Mouse (Mus musculus) embryonic facial prominence, embryonic 12.5 days (tissue): ENCODE measurements around the gene Dok4. TPM values are rescaled to one million over a fixed set of nuclear protein-coding genes. Genes with fewer than 3 reads are reported as not detected.

Experiments
- ATAC-seq: fragments of 200-750 bp; cut with Nextera tagmentation; 2 replicates; pipeline ENCODE4 v1.8.0; 2017; ENCODE audit not compliant: insufficient number of reproducible peaks, insufficient read depth, low FRiP score, low TSS enrichment
- H3K27ac ChIP-seq: fragments of 300-500 bp; sonication (generic); 2 replicates; pipeline ENCODE4 v1.5.1; 2016; ENCODE audit warnings: mild to moderate bottlenecking
- H3K27me3 ChIP-seq: fragments of 300-500 bp; sonication (generic); 2 replicates; pipeline ENCODE4 v1.6.1; 2016; ENCODE audit warnings: mild to moderate bottlenecking, moderate library complexity
- H3K36me3 ChIP-seq: fragments of 300-500 bp; sonication (generic); 2 replicates; pipeline ENCODE4 v1.6.1; 2016; ENCODE audit warnings: mild to moderate bottlenecking
- H3K4me1 ChIP-seq: fragments of 300-500 bp; sonication (generic); 2 replicates; pipeline ENCODE4 v1.6.1; 2016
- H3K4me2 ChIP-seq: fragments of 300-500 bp; sonication (generic); replicated peaks from 2 replicates; pipeline ENCODE4 v1.6.1; 2016; ENCODE audit warnings: mild to moderate bottlenecking, moderate library complexity
- H3K4me3 ChIP-seq: fragments of 300-500 bp; sonication (generic); 2 replicates; pipeline ENCODE4 v1.5.1; 2016; ENCODE audit warnings: mild to moderate bottlenecking
- H3K9ac ChIP-seq: fragments of 300-500 bp; sonication (generic); 2 replicates; pipeline ENCODE4 v1.6.1; 2016; ENCODE audit warnings: mild to moderate bottlenecking, moderate library complexity
- H3K9me3 ChIP-seq: fragments of 300-500 bp; sonication (generic); 2 replicates; pipeline ENCODE4 v1.6.1; 2016; ENCODE audit warnings: mild to moderate bottlenecking, moderate library complexity
- WGBS: fragments of 180-500 bp; shearing (Covaris S2); methylation state at CpG from one replicate; pipeline ENCODE4 v1.1.7; 2016; 5-methylcytosine and 5-hydroxymethylcytosine counted together
- polyA plus RNA-seq: library from polyadenylated mRNA; unstranded; fragments of >200 nt; fragmentation: Nextera tagmentation; extraction: Ambion mirVana; gene quantifications from 2 replicates; pipeline ENCODE4 v1.2.1, GENCODE M21; 2016

The Dok4 gene
- 23.0 and 25.1 TPM in 2 replicates for polyA plus RNA-seq

GRCm38 (mm10) chr8:94876197-94876730, at the start of gene Dok4:
TSS of gene Dok4 (minus strand) at chr8:94876330.
- Histone ChIP-seq H3K9me3 (no peaks in the 10 kb centered on the region), H3K27me3 (peaks cover 14% of the 10 kb centered on the region), H3K4me1 (peaks cover 27% of the 10 kb centered on the region), H3K4me3 (peak within 1 kb of the TSS; percentile 64), H3K27ac (peak within 1 kb of the TSS; percentile 63; the same call in 1 of the 2 replicates), H3K4me2 (peak within 1 kb of the TSS; percentile 90), H3K36me3 (no peaks in the 10 kb centered on the region), H3K9ac (peak within 1 kb of the TSS; percentile 65)
- peak; percentile 59; the same call in 1 of the 2 replicates for ATAC-seq
- under 1% methylated on average over 28 of the region's 37 CpGs for WGBS

GRCm38 (mm10) chr8:94923405-94923804, 47.3 kb upstream of the Dok4 start, which contains the start of gene Adgrg5:
TSS of gene Adgrg5 (plus strand) at chr8:94923694.
- Histone ChIP-seq H3K4me2 (no peak within 1 kb of the TSS), H3K9me3 (no peaks in the 10 kb centered on the region), H3K27ac (no peak within 1 kb of the TSS), H3K27me3 (no peaks in the 10 kb centered on the region), H3K4me3 (no peak within 1 kb of the TSS), H3K9ac (no peak within 1 kb of the TSS), H3K4me1 (no peaks in the 10 kb centered on the region), H3K36me3 (no peaks in the 10 kb centered on the region)
- WGBS: 56% methylated on average over 7 of the region's 8 CpGs
- no peak for ATAC-seq

- Histone ChIP-seq H3K9me3 (no peaks in the 10 kb centered on the region), H3K36me3 (no peaks in the 10 kb centered on the region), H3K27ac (no peak overlapping the region), H3K4me3 (no peak overlapping the region), H3K4me1 (no peaks in the 10 kb centered on the region), H3K27me3 (no peaks in the 10 kb centered on the region), H3K4me2 (no peak overlapping the region), H3K9ac (no peak overlapping the region)
- no peak for ATAC-seq
- WGBS: 28% methylated on average over 8 of the region's 8 CpGs
Measured at GRCm38 (mm10) chr8:94922602-94923001, 46.5 kb upstream of the Dok4 start.

GRCm38 (mm10) chr8:94922176-94922575, 46.0 kb upstream of the Dok4 start:
- ATAC-seq: no peak
- Histone ChIP-seq H3K4me1 (no peaks in the 10 kb centered on the region), H3K4me3 (no peak overlapping the region), H3K9ac (no peak overlapping the region), H3K36me3 (no peaks in the 10 kb centered on the region), H3K27me3 (no peaks in the 10 kb centered on the region), H3K9me3 (no peaks in the 10 kb centered on the region), H3K27ac (no peak overlapping the region), H3K4me2 (no peak overlapping the region)
- WGBS: 70% methylated on average over 6 of the region's 6 CpGs

GRCm38 (mm10) chr8:94919256-94919655, 43.1 kb upstream of the Dok4 start:
- Histone ChIP-seq H3K27ac (no peak overlapping the region), H3K4me3 (no peak overlapping the region), H3K36me3 (no peaks in the 10 kb centered on the region), H3K4me2 (no peak overlapping the region), H3K4me1 (peaks cover 28% of the 10 kb centered on the region), H3K27me3 (no peaks in the 10 kb centered on the region), H3K9me3 (no peaks in the 10 kb centered on the region), H3K9ac (no peak overlapping the region)
- no peak for ATAC-seq

- Histone ChIP-seq H3K36me3 (peaks cover 4% of the 10 kb centered on the region; the same call in 1 of the 2 replicates), H3K9ac (peak within 1 kb of the TSS; percentile 83), H3K9me3 (no peaks in the 10 kb centered on the region), H3K4me3 (peak within 1 kb of the TSS; percentile 81), H3K27ac (peak within 1 kb of the TSS; percentile 86), H3K4me2 (peak within 1 kb of the TSS; percentile 78), H3K27me3 (peaks cover 9% of the 10 kb centered on the region), H3K4me1 (peaks cover 41% of the 10 kb centered on the region)
- ATAC-seq: peak; percentile 17; the same call in 1 of the 2 replicates
- 1% methylated on average over 43 of the region's 51 CpGs for WGBS
Measured at GRCm38 (mm10) chr8:94917851-94918495, 41.8 kb upstream of the Dok4 start, which contains the start of gene Ccdc102a. TSS of gene Ccdc102a (minus strand) at chr8:94918098.

GRCm38 (mm10) chr8:94917352-94917751, 41.2 kb upstream of the Dok4 start:
- under 1% methylated on average over 27 of the region's 27 CpGs for WGBS
- Histone ChIP-seq H3K9me3 (no peaks in the 10 kb centered on the region), H3K36me3 (peaks cover 10% of the 10 kb centered on the region; the same call in 1 of the 2 replicates), H3K27ac (peak overlapping the region; percentile 86), H3K9ac (peak overlapping the region; percentile 83), H3K27me3 (peaks cover 14% of the 10 kb centered on the region), H3K4me1 (peaks cover 44% of the 10 kb centered on the region), H3K4me3 (peak overlapping the region; percentile 81), H3K4me2 (peak overlapping the region; percentile 78)
- ATAC-seq: peak; percentile 89

GRCm38 (mm10) chr8:94916960-94917324, 40.8 kb upstream of the Dok4 start:
- ATAC-seq: peak; percentile 2; the same call in 1 of the 2 replicates

GRCm38 (mm10) chr8:94916311-94916959, 40.3 kb upstream of the Dok4 start:
- Histone ChIP-seq H3K4me3 (peak overlapping the region; percentile 81), H3K4me2 (peak overlapping the region; percentile 78), H3K9ac (peak overlapping the region; percentile 83), H3K4me1 (peaks cover 44% of the 10 kb centered on the region), H3K27me3 (peaks cover 16% of the 10 kb centered on the region), H3K36me3 (peaks cover 19% of the 10 kb centered on the region; the same call in 1 of the 2 replicates), H3K9me3 (no peaks in the 10 kb centered on the region), H3K27ac (0 out of 2 replicates have a peak overlapping the region, but pooled peaks have one; percentile 78)
- 40% methylated on average over 9 of the region's 9 CpGs for WGBS
- ATAC-seq: no peak

More at GRCm38 (mm10) chr8:94916960-94917324, 40.8 kb upstream of the Dok4 start:
- WGBS: 9% methylated on average over 10 of the region's 10 CpGs
- H3K4me3 ChIP-seq: peak overlapping the region; percentile 81
- peak overlapping the region; percentile 78 for H3K4me2 ChIP-seq
- H3K4me1 ChIP-seq: peaks cover 44% of the 10 kb centered on the region
- peaks cover 16% of the 10 kb centered on the region for H3K27me3 ChIP-seq
- peak overlapping the region; percentile 78 for H3K27ac ChIP-seq
- H3K9me3 ChIP-seq: no peaks in the 10 kb centered on the region
- peak overlapping the region; percentile 83 for H3K9ac ChIP-seq
- peaks cover 14% of the 10 kb centered on the region; the same call in 1 of the 2 replicates for H3K36me3 ChIP-seq

- H3K27me3 ChIP-seq: peaks cover 16% of the 10 kb centered on the region
- H3K4me1 ChIP-seq: peaks cover 44% of the 10 kb centered on the region
- 23% methylated on average over 3 of the region's 3 CpGs for WGBS
- H3K4me3 ChIP-seq: peak overlapping the region; percentile 6; the same call in 1 of the 2 replicates
- H3K9me3 ChIP-seq: no peaks in the 10 kb centered on the region
- ATAC-seq: peak; percentile 36; the same call in 1 of the 2 replicates
- H3K36me3 ChIP-seq: peaks cover 33% of the 10 kb centered on the region; the same call in 1 of the 2 replicates
- peak overlapping the region; percentile 78 for H3K4me2 ChIP-seq
- H3K27ac ChIP-seq: peak overlapping the region; percentile 82
- no peak overlapping the region for H3K9ac ChIP-seq
Measured at GRCm38 (mm10) chr8:94914701-94915101, 38.6 kb upstream of the Dok4 start.

GRCm38 (mm10) chr8:94914256-94914655, 38.1 kb upstream of the Dok4 start:
- Histone ChIP-seq H3K27ac (peak overlapping the region; percentile 59; the same call in 1 of the 2 replicates), H3K4me3 (no peak overlapping the region), H3K4me2 (peak overlapping the region; percentile 78), H3K36me3 (peaks cover 37% of the 10 kb centered on the region; the same call in 1 of the 2 replicates), H3K27me3 (peaks cover 16% of the 10 kb centered on the region), H3K4me1 (peaks cover 44% of the 10 kb centered on the region), H3K9me3 (no peaks in the 10 kb centered on the region), H3K9ac (no peak overlapping the region)
- WGBS: 77% methylated on average over 6 of the region's 6 CpGs
- no peak for ATAC-seq
